Mouse (Mus musculus) kidney, adult 2 months (tissue): ENCODE measurements at regions not wholly inside any gene's neighbourhood (a gene's known extent, or its start where the extent isn't known, plus 50 kb on each side); places are given as distances from the start of the nearest gene placed in this dataset.

Source experiments
- CTCF ChIP-seq: fragments of 200-500 bp; conservative IDR thresholded peaks from 2 replicates; pipeline ENCODE4 v1.5.1; 2011; ENCODE audit warnings: low read depth, mild to moderate bottlenecking, control low read depth, low read length, moderate library complexity, mixed read lengths; ENCODE audit not compliant: insufficient read depth, insufficient read length
- POLR2A ChIP-seq: fragments of 200-500 bp; IDR thresholded peaks from one replicate; pipeline ENCODE4 v1.6.1; 2011; ENCODE audit warnings: low read depth, low read length, control low read depth

GRCm38 (mm10) chr14:66475026-66475425 lies 466.0 kb upstream of the Gulo start:
- TF ChIP-seq CTCF: peak; percentile 25; the same call in 1 of the 2 replicates
- TF ChIP-seq POLR2A: no peak
